14 mouse cellular contexts compared by ENCODE assay signal in the genomic region with DNA sequence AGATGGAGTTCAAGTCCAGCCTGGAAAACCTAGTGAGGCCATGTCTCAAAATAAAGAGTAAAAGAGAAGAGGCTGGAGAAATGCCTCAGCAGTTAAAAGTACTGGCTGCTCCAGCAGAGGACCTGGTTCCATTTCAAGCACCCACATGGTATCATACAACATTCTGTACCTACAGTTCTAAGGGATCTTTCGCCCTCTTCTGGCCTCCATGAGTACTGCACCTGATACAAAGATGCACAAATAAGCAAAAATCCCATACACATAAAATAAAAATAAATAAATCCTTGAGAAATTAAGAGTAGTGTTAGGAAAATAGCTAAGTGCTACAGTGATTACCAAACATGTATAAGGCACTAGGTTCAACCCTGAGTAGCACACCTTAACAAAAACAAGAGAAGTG. TPM values are rescaled to one million over a fixed set of nuclear protein-coding genes. Genes with fewer than 3 reads are reported as not detected.
DNase-seq lines count a peak whose midpoint lies in the region; ATAC-seq and TF ChIP-seq lines count a peak whose summit lies in the region.
"Had no signal": no experiment of that assay in that cellular context is flagged by ENCODE, and none has a peak within 500 bp of the region (broad histone marks: within the 10 kb centered on the region; RNA-seq: fewer than 3 reads in every experiment).

No protein-coding gene starts in this region.

- H3K27me3 ChIP-seq in midbrain, postnatal 0 days (ENCODE audit: insufficient read depth, low read length): no peaks in the 10 kb centered on the region
- H3K27me3 ChIP-seq in midbrain, embryonic 14.5 days (ENCODE audit: control insufficient read depth, insufficient read depth, low read length): 0 out of 2 replicates have a peak, but pooled peaks cover 4% of the 10 kb centered on the region
- no peaks in the 10 kb centered on the region for H3K27me3 ChIP-seq in forebrain, embryonic 16.5 days (replicated peaks; ENCODE audit: control insufficient read depth, insufficient read depth, low read length)
- H3K27me3 ChIP-seq: midbrain, embryonic 12.5 days had no signal

- H3K4me1 ChIP-seq in midbrain, postnatal 0 days (ENCODE audit: insufficient read depth, low read length): 0 out of 2 replicates have a peak, but pooled peaks cover 5% of the 10 kb centered on the region
- H3K4me1 ChIP-seq in midbrain, embryonic 14.5 days (ENCODE audit: control insufficient read depth, insufficient read depth, low read length): peaks cover 12% of the 10 kb centered on the region
- H3K4me1 ChIP-seq in forebrain, embryonic 16.5 days (replicated peaks; ENCODE audit: control insufficient read depth, insufficient read depth, low read length): peaks cover 15% of the 10 kb centered on the region

- ATAC-seq in midbrain, postnatal 0 days (ENCODE audit: low FRiP score): no peak
- ATAC-seq in midbrain, embryonic 14.5 days (ENCODE audit: low FRiP score, low TSS enrichment): no peak
- no peak for ATAC-seq in forebrain, embryonic 16.5 days
- ATAC-seq: Patski had no signal

- 39% methylated on average over 1 of the region's 1 CpGs for WGBS in midbrain, postnatal 0 days
- WGBS in midbrain, embryonic 14.5 days: 47% methylated on average over 1 of the region's 1 CpGs
- WGBS in forebrain, embryonic 16.5 days: 79% methylated on average over 1 of the region's 1 CpGs

- no peak overlapping the region for H3K4me3 ChIP-seq in gastrocnemius, adult 2 months
- H3K4me3 ChIP-seq in midbrain, postnatal 0 days (ENCODE audit: low read depth, low read length): no peak overlapping the region
- H3K4me3 ChIP-seq in midbrain, embryonic 14.5 days (replicated peaks; ENCODE audit: low read depth, low read length): no peak overlapping the region
- H3K4me3 ChIP-seq in forebrain, embryonic 16.5 days (replicated peaks; ENCODE audit: low read length): no peak overlapping the region
- H3K4me3 ChIP-seq: forebrain, embryonic 12.5 days; limb, embryonic 15.5 days; midbrain, embryonic 12.5 days had no signal

- H3K9ac ChIP-seq in midbrain, postnatal 0 days (replicated peaks; ENCODE audit: low read length, poor library complexity, severe bottlenecking): no peak overlapping the region
- no peak overlapping the region for H3K9ac ChIP-seq in midbrain, embryonic 14.5 days (replicated peaks; ENCODE audit: low read length)
- H3K9ac ChIP-seq in forebrain, embryonic 16.5 days (replicated peaks; ENCODE audit: low read depth, low read length): no peak overlapping the region
- H3K9ac ChIP-seq: forebrain, embryonic 12.5 days; hindbrain, embryonic 14.5 days; limb, embryonic 15.5 days; midbrain, embryonic 12.5 days had no signal

- no peaks in the 10 kb centered on the region for H3K9me3 ChIP-seq in midbrain, postnatal 0 days (ENCODE audit: low read length)
- no peaks in the 10 kb centered on the region for H3K9me3 ChIP-seq in midbrain, embryonic 14.5 days (ENCODE audit: control insufficient read depth, low read length)
- H3K9me3 ChIP-seq in forebrain, embryonic 16.5 days (ENCODE audit: control insufficient read depth, low read length): peaks cover 3% of the 10 kb centered on the region; the same call in 1 of the 2 replicates
- H3K9me3 ChIP-seq: limb, embryonic 15.5 days had no signal

- intact Hi-C loops in gastrocnemius, adult 2 months (cut with DNase I): no loop called here

- no peak overlapping the region for H3K27ac ChIP-seq in gastrocnemius, adult 2 months
- H3K27ac ChIP-seq in midbrain, postnatal 0 days (ENCODE audit: low read depth, low read length): no peak overlapping the region
- H3K27ac ChIP-seq in midbrain, embryonic 14.5 days (replicated peaks; ENCODE audit: low read depth, low read length): no peak overlapping the region
- H3K27ac ChIP-seq in forebrain, embryonic 16.5 days (ENCODE audit: low read length): no peak overlapping the region
- H3K27ac ChIP-seq: forebrain, embryonic 12.5 days; hindbrain, embryonic 14.5 days; limb, embryonic 15.5 days; midbrain, embryonic 12.5 days had no signal

- peak; percentile 65 for TF ChIP-seq CTCF in gastrocnemius, adult 2 months (IDR thresholded peaks at IDR 0.05)
- TF ChIP-seq CTCF in midbrain, postnatal 0 days (IDR thresholded peaks at IDR 0.05): peak; percentile 61

- DNase-seq in gastrocnemius, adult 2 months: no peak
- no peak for DNase-seq in gastrocnemius, adult 8-10 months (ENCODE audit: low spot score in 2 of 2)
- DNase-seq in midbrain, postnatal 0 days (ENCODE audit: low spot score): no peak
- DNase-seq in midbrain, embryonic 14.5 days: no peak
- DNase-seq in c-Kit-positive CD71-positive TER-119-positive erythroid progenitor cells, embryonic 14.5 days (ENCODE audit: low spot score): peak; percentile 40
- no peak for DNase-seq in frontal cortex, postnatal 10 days (ENCODE audit: low spot score in 2 of 2)
- no peak for DNase-seq in frontal cortex, postnatal 25 days (ENCODE audit: low spot score in 2 of 2)
- DNase-seq: heart, adult 18-20 months had no signal

- no peak overlapping the region for H3K4me2 ChIP-seq in midbrain, postnatal 0 days (ENCODE audit: low read depth, low read length, poor library complexity, severe bottlenecking)
- H3K4me2 ChIP-seq in midbrain, embryonic 14.5 days (ENCODE audit: low read length): no peak overlapping the region
- no peak overlapping the region for H3K4me2 ChIP-seq in forebrain, embryonic 16.5 days (ENCODE audit: low read length)
- H3K4me2 ChIP-seq: forebrain, embryonic 12.5 days; hindbrain, embryonic 14.5 days; limb, embryonic 15.5 days; midbrain, embryonic 12.5 days had no signal

- no peaks in the 10 kb centered on the region for H3K36me3 ChIP-seq in midbrain, postnatal 0 days (ENCODE audit: insufficient read depth, low read length)
- no peaks in the 10 kb centered on the region for H3K36me3 ChIP-seq in midbrain, embryonic 14.5 days (ENCODE audit: control insufficient read depth, insufficient read depth, low read length)
- no peaks in the 10 kb centered on the region for H3K36me3 ChIP-seq in forebrain, embryonic 16.5 days (ENCODE audit: control insufficient read depth, insufficient read depth)
- H3K36me3 ChIP-seq: forebrain, embryonic 12.5 days; limb, embryonic 15.5 days; midbrain, embryonic 12.5 days had no signal

RNA-seq across cellular contexts. Expression of a gene that starts 4.1 kb away (rescaled TPM):
- 10 to 100 TPM; 22.5 to 26.3 TPM for total RNA-seq in gastrocnemius, adult 2 months (2021)
- total RNA-seq in gastrocnemius, adult 8-10 months (2022): 10 to 100 TPM; 16.1 to 21.9 (median 20.1) TPM
- 31.7 and 35.9 TPM in 2 replicates for total RNA-seq in midbrain, postnatal 0 days (2014; rRNA removed)
- 10.3 and 14.3 TPM in 2 replicates for polyA plus RNA-seq in midbrain, postnatal 0 days (2015; fragmentation: Nextera tagmentation; extraction: Ambion mirVana)
- polyA plus RNA-seq in midbrain, embryonic 14.5 days (2014; fragmentation: Nextera tagmentation; extraction: Ambion mirVana): 28.9 and 30.1 TPM in 2 replicates
- 8.9 and 10.3 TPM in 2 replicates for polyA plus RNA-seq in forebrain, embryonic 16.5 days (2015; fragmentation: Nextera tagmentation; extraction: Ambion mirVana)

RNA-seq across cellular contexts. Expression of a gene that starts 28.7 kb away (rescaled TPM):
- 10 to 100 TPM; 18.0 to 24.5 TPM for total RNA-seq in gastrocnemius, adult 2 months (2021)
- 10 to 100 TPM; 18.7 to 30.4 (median 20.5) TPM for total RNA-seq in gastrocnemius, adult 8-10 months (2022)
- 38.4 and 48.7 TPM in 2 replicates for total RNA-seq in midbrain, postnatal 0 days (2014; rRNA removed)
- 40.8 and 41.9 TPM in 2 replicates for polyA plus RNA-seq in midbrain, postnatal 0 days (2015; fragmentation: Nextera tagmentation; extraction: Ambion mirVana)
- polyA plus RNA-seq in midbrain, embryonic 14.5 days (2014; fragmentation: Nextera tagmentation; extraction: Ambion mirVana): 40.8 and 41.4 TPM in 2 replicates
- polyA plus RNA-seq in forebrain, embryonic 16.5 days (2015; fragmentation: Nextera tagmentation; extraction: Ambion mirVana): 49.7 and 51.1 TPM in 2 replicates
